Mouse (Mus musculus): Measurements from ENCODE around the gene Cry1. TPM values are rescaled to one million over a fixed set of nuclear protein-coding genes. Genes with fewer than 3 reads are reported as not detected.

Cry1 gene
- polyA plus RNA-seq (2012; rRNA removed), result 18.2 and 18.6 TPM in 2 replicates
- polyA plus RNA-seq (2014; fragmentation: Nextera tagmentation; extraction: Ambion mirVana), result 32.3 and 35.4 TPM in 2 replicates

- Histone ChIP-seq H3K27me3 (ENCODE audit: control insufficient read depth, insufficient read depth, low read length) (no peaks in the 10 kb centered on the region), H3K4me2 (replicated peaks; ENCODE audit: low read depth, low read length, severe bottlenecking) (peak within 1 kb of the TSS; percentile 73), H3K36me3 (ENCODE audit: control insufficient read depth, insufficient read depth, low read length) (no peaks in the 10 kb centered on the region), H3K27ac (replicated peaks; ENCODE audit: low read depth, low read length) (peak within 1 kb of the TSS; percentile 88), H3K9ac (ENCODE audit: low read depth, low read length, severe bottlenecking) (peak within 1 kb of the TSS; percentile 79), H3K4me1 (ENCODE audit: control insufficient read depth, insufficient read depth, low read length) (peaks cover 5% of the 10 kb centered on the region; the same call in 1 of the 2 replicates), H3K4me3 (replicated peaks; ENCODE audit: low read length) (peak within 1 kb of the TSS; percentile 89), H3K9me3 (ENCODE audit: control insufficient read depth, low read length) (no peaks in the 10 kb centered on the region)
- TF ChIP-seq POLR2A (IDR thresholded peaks at IDR 0.05; ENCODE audit: borderline replicate concordance, extremely low read depth, insufficient read depth, insufficient read length), result peak; percentile 82; the same call in 1 of the 2 replicates
- DNase-seq (ENCODE audit: low spot score) (peak; percentile 97), ATAC-seq (ENCODE audit: low FRiP score, low read depth) (peak; percentile 97)
- WGBS, result 0% methylated on average over 45 of the region's 75 CpGs
These were observed at the start of gene Cry1 for GRCm38 (mm10) chr10:85184964-85185608. Cry1 (minus strand) TSS chr10:85185064.

- WGBS, result 82% methylated on average over 6 of the region's 6 CpGs
- Histone ChIP-seq H3K27me3 (ENCODE audit: control insufficient read depth, insufficient read depth, low read length) (no peaks in the 10 kb centered on the region), H3K36me3 (ENCODE audit: control insufficient read depth, insufficient read depth, low read length) (no peaks in the 10 kb centered on the region), H3K9ac (ENCODE audit: low read depth, low read length, severe bottlenecking) (no peak overlapping the region), H3K4me2 (replicated peaks; ENCODE audit: low read depth, low read length, severe bottlenecking) (no peak overlapping the region), H3K4me1 (ENCODE audit: control insufficient read depth, insufficient read depth, low read length) (peaks cover 7% of the 10 kb centered on the region; the same call in 1 of the 2 replicates), H3K4me3 (replicated peaks; ENCODE audit: low read length) (no peak overlapping the region), H3K9me3 (ENCODE audit: control insufficient read depth, low read length) (no peaks in the 10 kb centered on the region), H3K27ac (replicated peaks; ENCODE audit: low read depth, low read length) (no peak overlapping the region)
- ATAC-seq (ENCODE audit: low FRiP score, low read depth), result no peak
- TF ChIP-seq POLR2A (IDR thresholded peaks at IDR 0.05; ENCODE audit: borderline replicate concordance, extremely low read depth, insufficient read depth, insufficient read length), result no peak
- no peak for DNase-seq (ENCODE audit: low spot score)
These were observed 36.8 kb upstream of the Cry1 start for GRCm38 (mm10) chr10:85221771-85222050.

- WGBS, result 26% methylated on average over 22 of the region's 22 CpGs
- ATAC-seq (ENCODE audit: low FRiP score, low read depth), result no peak
- no peaks in the 10 kb centered on the region for H3K9me3 ChIP-seq (ENCODE audit: control insufficient read depth, low read length)
- H3K9ac ChIP-seq (ENCODE audit: low read depth, low read length, severe bottlenecking), result no peak overlapping the region
- TF ChIP-seq POLR2A (IDR thresholded peaks at IDR 0.05; ENCODE audit: borderline replicate concordance, extremely low read depth, insufficient read depth, insufficient read length), result no peak
- no peaks in the 10 kb centered on the region for H3K36me3 ChIP-seq (ENCODE audit: control insufficient read depth, insufficient read depth, low read length)
- peak overlapping the region; percentile 41 for H3K4me2 ChIP-seq (replicated peaks; ENCODE audit: low read depth, low read length, severe bottlenecking)
- H3K27ac ChIP-seq (replicated peaks; ENCODE audit: low read depth, low read length), result no peak overlapping the region
- H3K27me3 ChIP-seq (ENCODE audit: control insufficient read depth, insufficient read depth, low read length), result no peaks in the 10 kb centered on the region
- DNase-seq (ENCODE audit: low spot score), result peak; percentile 83
- H3K4me3 ChIP-seq (replicated peaks; ENCODE audit: low read length), result peak overlapping the region; percentile 9; the same call in 1 of the 2 replicates
- H3K4me1 ChIP-seq (ENCODE audit: control insufficient read depth, insufficient read depth, low read length), result peaks cover 7% of the 10 kb centered on the region; the same call in 1 of the 2 replicates
These were observed 36.3 kb upstream of the Cry1 start for GRCm38 (mm10) chr10:85220918-85221770.

- WGBS, result 60% methylated on average over 5 of the region's 5 CpGs
- Histone ChIP-seq H3K9me3 (ENCODE audit: control insufficient read depth, low read length) (0 out of 2 replicates have a peak, but pooled peaks cover 6% of the 10 kb centered on the region), H3K4me2 (replicated peaks; ENCODE audit: low read depth, low read length, severe bottlenecking) (no peak overlapping the region), H3K27me3 (ENCODE audit: control insufficient read depth, insufficient read depth, low read length) (no peaks in the 10 kb centered on the region), H3K36me3 (ENCODE audit: control insufficient read depth, insufficient read depth, low read length) (no peaks in the 10 kb centered on the region), H3K27ac (replicated peaks; ENCODE audit: low read depth, low read length) (no peak overlapping the region), H3K4me3 (replicated peaks; ENCODE audit: low read length) (no peak overlapping the region), H3K4me1 (ENCODE audit: control insufficient read depth, insufficient read depth, low read length) (no peaks in the 10 kb centered on the region), H3K9ac (ENCODE audit: low read depth, low read length, severe bottlenecking) (no peak overlapping the region)
- ATAC-seq (ENCODE audit: low FRiP score, low read depth) (no peak), DNase-seq (ENCODE audit: low spot score) (no peak)
- no peak for TF ChIP-seq POLR2A (IDR thresholded peaks at IDR 0.05; ENCODE audit: borderline replicate concordance, extremely low read depth, insufficient read depth, insufficient read length)
These were observed 30.0 kb upstream of the Cry1 start for GRCm38 (mm10) chr10:85214847-85215246.

- H3K9ac ChIP-seq (ENCODE audit: low read depth, low read length, severe bottlenecking), result no peak overlapping the region
- no peak for TF ChIP-seq POLR2A (IDR thresholded peaks at IDR 0.05; ENCODE audit: borderline replicate concordance, extremely low read depth, insufficient read depth, insufficient read length)
- no peaks in the 10 kb centered on the region for H3K36me3 ChIP-seq (ENCODE audit: control insufficient read depth, insufficient read depth, low read length)
- ATAC-seq (ENCODE audit: low FRiP score, low read depth) (no peak), DNase-seq (ENCODE audit: low spot score) (no peak)
- no peak overlapping the region for H3K4me2 ChIP-seq (replicated peaks; ENCODE audit: low read depth, low read length, severe bottlenecking)
- 91% methylated on average over 5 of the region's 5 CpGs for WGBS
- no peak overlapping the region for H3K27ac ChIP-seq (replicated peaks; ENCODE audit: low read depth, low read length)
- H3K9me3 ChIP-seq (ENCODE audit: control insufficient read depth, low read length), result 0 out of 2 replicates have a peak, but pooled peaks cover 6% of the 10 kb centered on the region
- no peaks in the 10 kb centered on the region for H3K27me3 ChIP-seq (ENCODE audit: control insufficient read depth, insufficient read depth, low read length)
- H3K4me3 ChIP-seq (replicated peaks; ENCODE audit: low read length), result no peak overlapping the region
- no peaks in the 10 kb centered on the region for H3K4me1 ChIP-seq (ENCODE audit: control insufficient read depth, insufficient read depth, low read length)
These were observed 26.8 kb upstream of the Cry1 start for GRCm38 (mm10) chr10:85211673-85212072.

All from limb, embryonic 14.5 days (tissue).